Mouse (Mus musculus): Measurements from ENCODE around the gene Snrnp70. TPM values are rescaled to one million over a fixed set of nuclear protein-coding genes. Genes with fewer than 3 reads are reported as not detected.
"Not testable (repeated sequence)": the region's sequence is repeated elsewhere in the genome, so short reads cannot be mapped to it uniquely, and the experiment has no call there.

The Snrnp70 gene
- total RNA-seq, 2 experiments from 2014 or later: 223 to 308 TPM

- DNase-seq: no peak
These were observed 14.1 kb upstream of the Snrnp70 start for GRCm38 (mm10) chr7:45409497-45410163.

DNA sequence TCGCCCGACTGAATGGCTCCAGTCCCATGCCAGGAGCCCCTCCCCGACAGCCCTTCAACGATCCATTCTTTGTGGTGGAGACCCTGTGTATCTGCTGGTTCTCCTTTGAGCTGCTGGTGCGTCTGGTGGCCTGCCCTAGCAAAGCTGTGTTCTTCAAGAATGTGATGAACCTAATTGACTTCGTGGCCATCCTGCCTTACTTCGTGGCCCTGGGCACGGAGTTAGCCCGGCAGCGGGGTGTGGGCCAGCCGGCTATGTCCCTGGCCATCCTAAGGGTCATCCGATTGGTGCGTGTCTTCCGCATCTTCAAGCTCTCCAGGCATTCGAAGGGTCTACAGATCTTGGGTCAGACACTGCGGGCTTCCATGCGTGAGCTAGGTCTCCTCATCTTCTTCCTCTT lies 13.4 kb upstream of the Snrnp70 start:
- DNase-seq: no peak

DNA sequence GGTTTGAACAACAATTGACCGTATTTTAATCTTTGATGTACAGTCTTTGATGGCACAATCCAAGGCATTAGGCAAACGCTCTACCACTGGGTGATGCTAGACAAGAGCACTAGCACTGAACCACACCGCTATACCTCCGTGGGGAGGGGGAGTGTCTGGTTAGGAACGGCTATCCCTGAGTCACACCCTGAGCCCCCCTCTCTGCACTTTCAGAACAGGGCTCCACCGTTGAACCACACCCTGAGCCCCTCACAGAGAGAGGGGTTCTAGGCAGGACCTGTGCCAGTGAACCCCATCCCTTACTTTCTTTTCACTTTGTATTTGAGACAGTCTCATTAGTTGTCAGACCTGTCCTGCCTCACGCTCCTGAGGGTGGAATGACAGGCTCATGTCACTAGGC lies 12.8 kb upstream of the Snrnp70 start:
- no peak for DNase-seq

DNA sequence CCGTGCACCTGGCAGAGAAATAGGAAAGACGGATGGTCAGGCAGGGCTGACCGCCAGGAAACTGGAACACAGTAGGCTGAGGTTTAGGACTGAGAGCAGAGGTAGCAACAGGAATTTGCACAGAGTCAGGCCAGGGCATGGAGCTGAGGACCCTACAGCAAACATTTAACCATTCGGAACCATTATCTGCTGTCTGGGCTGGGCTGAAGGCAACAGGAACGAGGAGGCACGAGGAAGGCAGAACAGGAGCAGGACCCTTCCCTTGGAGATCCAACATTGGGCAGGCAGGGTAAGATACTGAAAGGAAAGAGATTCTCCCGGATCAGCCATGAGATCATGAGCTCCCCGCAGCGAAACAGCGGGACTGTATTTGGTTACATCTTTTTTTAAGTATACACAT lies 12.3 kb upstream of the Snrnp70 start:
- no peak for DNase-seq

- DNase-seq: peak; percentile 47 to 49
These were observed 10.9 kb upstream of the Snrnp70 start for GRCm38 (mm10) chr7:45406157-45407156.

- peak; percentile 79 to 86 for DNase-seq
These were observed 9.8 kb upstream of the Snrnp70 start, which contains the start of gene Kcna7 for GRCm38 (mm10) chr7:45405091-45406075. TSS of gene Kcna7 (plus strand) at chr7:45405653.

DNA sequence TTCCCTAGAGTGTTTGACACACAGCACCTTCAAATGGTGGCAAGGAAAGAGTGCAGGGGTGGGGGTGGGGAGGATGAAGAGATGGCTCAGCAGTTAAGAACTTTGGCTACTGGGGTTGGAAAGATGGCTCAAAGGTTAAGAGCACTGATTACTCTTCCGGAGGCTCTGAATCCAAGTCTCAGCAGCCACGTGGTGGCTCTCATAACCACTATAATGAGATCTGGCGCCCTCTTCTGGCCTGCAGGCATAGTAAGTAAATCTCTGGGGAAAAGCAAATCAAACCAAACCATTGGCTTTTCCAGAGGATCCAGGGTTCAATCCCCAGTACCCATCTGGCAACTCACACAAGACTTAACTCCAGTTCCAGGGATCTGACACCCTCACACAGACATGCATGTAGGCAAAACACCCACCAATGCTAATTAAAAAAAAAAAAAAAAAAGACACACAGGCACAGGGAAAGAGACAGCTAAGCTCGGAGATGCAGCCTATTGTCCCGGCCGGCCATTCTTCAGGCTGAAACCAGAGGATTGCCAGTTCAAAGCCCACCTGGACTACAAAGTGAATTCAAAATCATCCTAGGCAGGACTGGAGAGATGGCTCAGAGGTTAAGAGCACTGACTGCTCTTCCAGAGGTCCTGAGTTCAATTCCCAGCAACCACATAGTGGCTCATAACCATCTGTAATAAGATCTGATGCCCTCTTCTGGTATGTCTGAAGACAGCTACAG lies 8.2 kb upstream of the Snrnp70 start:
- DNase-seq: peak; percentile 75 to 82

DNA sequence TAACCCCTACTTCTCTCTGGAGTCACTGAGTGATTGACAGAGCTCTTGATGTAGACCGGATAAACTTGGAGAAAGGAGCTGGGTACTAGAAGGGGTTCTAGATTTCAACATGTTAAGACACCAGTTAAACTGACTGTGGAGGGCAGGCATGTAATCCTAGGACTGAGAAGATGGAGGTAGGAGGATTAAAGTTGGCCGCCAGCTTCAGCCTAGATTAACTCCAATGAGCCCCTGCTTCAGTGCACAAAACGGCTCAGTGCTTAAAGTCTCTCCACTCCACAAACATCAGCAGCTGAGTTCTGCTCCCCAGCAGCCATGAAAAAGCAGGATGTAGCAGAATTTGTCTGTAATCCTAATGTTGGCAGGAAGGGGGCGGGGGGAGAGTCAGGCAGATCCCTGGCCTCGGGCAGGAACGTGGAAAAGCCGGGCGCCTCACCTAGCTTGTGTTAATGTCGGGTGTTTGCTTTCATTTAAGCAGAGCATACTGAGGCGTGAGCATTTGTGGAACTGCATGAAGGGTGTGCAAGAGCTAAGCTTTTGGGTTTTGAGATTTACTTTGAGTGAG lies 6.1 kb upstream of the Snrnp70 start:
- no peak for DNase-seq

DNA sequence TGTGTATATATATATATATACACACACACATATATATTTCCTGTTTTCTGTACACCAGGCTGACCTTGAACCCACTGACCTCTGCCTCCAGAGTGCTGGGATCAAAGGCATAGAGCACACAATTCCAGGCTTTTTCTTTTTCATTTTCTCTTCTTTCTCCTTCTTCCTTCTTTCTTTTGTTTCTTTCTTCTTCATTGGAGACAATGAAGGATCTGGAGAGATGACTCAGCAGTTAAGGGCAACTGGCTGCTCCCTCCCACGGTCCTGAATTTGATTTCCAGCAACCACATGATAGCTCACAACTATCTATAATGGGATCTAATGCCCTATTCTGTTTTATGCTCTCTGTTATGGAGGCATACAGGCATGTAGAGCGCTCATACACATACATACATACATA lies 1.2 kb upstream of the Snrnp70 start:
- no peak for DNase-seq

DNA sequence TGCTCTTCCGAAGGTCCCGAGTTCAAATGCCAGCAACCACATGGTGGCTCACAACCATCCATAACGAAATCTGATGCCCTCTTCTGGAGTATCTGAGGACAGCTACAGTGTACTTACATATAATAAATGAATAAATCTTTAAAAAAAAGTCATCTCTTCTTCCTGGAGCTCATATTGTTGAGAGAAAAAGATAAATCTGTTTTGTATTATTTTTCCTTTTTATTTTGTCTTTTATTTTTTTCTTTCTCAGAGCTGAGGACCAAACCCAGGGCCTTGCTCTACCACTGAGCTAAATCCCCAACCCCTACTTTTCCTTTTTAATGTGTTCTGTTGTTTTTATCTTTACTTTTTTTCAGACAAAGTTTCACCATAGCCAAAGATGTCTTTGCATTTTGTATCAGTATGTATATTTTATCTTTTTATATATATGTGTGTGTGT lies 814 bp upstream of the Snrnp70 start:
- not testable (repeated sequence) for DNase-seq

- DNase-seq: no peak
These were observed 407 bp downstream of the Snrnp70 start for GRCm38 (mm10) chr7:45395129-45395541.

DNA sequence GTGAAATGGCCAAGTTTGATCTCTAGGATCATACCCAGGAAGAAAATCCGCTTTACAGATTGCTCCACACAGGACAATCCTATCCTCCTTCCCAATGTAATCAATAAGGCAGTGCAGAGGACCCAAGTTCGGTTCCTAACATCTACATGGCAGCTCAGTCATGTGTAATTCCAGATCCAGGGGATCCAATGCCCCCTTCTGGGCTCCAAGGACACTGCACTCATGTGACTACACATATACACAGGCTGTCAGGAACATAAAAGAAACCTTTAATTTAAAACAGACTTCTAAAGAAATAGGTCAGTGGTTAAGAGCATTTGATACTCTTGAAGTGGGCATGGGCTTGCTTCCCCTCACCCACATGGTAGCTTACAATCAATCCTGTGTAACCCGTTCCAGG lies 9.5 kb downstream of the Snrnp70 start:
- no peak for DNase-seq

DNA sequence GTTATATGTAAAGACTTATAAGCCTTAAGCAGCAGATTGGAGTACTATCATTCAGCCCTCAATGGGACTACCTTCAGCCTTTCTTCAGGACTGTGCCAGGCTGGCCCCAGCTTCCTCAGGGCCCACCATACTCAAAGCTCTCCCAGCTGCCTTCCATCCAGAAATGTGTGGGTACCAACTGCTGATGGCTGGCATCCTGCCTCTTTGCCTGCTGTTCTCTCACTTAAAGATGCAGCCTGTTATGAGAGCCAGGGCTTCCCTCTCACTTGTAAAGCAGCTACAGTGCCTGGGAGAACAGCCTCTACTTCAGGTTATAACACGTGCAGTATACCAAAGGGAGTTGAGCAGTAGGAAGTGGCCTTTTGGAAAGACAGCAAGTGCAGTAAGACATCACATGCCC lies 19.5 kb downstream of the Snrnp70 start:
- DNase-seq: no peak

DNA sequence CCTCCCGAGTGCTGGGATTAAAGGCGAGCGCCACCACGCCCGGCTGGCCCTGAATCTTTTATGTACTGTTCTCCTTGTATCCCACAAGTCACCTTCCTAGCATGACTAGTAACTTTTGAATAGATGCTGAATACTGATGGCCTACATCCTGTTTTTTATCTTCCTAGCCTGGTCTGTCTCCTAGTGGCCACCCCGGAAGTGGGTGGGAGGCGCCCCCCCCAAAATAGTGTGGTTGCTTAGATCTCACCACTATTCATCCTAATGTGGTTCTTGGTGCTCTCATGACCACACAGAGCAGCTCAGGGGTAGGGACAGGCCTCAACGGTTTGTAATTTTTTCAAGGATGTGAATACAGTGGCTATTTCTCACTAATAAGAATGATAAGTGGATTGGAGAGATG lies 20.9 kb downstream of the Snrnp70 start:
- no peak for DNase-seq

DNA sequence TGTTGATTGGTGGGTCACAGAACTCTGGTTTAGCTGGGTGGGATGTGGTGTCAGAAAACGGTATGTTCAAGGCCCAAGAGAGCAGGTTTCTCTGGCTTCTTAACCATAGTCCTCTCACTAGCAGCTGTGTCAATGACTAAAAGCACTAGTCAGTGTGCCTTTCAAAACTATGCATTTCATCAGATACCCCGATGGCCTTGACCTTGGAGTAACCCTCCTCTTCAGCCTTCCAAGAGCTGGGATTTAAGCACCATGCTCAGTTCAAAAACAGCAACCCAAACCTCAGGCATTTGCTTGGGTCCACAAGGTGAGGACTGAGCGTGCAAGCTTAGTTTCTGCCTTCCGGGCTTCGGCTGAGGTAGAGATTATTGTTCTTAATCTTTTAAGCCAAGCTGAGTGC lies 23.2 kb downstream of the Snrnp70 start:
- DNase-seq: peak; percentile 40 to 43

GRCm38 (mm10) chr7:45370475-45371311 lies 24.8 kb downstream of the Snrnp70 start, which contains the start of gene Lin7b:
TSS of gene Lin7b (minus strand) at chr7:45370583.
- peak; percentile 93 to 96 for DNase-seq

DNA sequence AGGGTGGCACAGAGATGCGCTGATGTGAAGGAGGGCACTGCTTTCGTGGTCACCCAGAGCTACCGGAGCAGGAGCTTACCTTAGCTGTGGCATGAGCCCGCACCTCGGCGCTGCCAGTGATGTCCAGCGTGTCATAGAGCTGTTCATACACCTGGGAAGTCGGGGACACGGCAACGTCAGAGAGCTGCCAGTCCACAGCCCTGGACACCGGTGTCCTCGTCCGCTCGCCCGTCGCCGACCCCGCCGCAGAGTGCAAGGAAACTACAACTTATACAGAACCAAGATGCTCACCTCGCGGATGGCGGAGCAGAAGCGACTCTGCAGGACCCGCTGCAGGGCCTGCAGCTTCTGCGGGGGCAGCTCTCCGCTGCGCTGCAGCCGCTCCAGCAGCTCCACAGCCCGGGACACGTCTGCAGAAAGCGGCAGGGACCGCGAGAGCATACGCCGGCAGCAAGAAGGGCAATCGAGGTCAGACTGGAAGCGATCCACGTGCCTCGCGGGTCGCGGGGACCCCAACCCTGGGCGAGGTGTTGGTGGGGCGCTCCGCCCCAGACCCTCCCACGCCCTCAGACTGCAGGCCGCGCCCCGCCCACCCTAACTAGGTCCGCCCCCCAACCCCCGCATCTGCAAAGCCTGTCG lies 25.6 kb downstream of the Snrnp70 start:
- no peak for DNase-seq

DNA sequence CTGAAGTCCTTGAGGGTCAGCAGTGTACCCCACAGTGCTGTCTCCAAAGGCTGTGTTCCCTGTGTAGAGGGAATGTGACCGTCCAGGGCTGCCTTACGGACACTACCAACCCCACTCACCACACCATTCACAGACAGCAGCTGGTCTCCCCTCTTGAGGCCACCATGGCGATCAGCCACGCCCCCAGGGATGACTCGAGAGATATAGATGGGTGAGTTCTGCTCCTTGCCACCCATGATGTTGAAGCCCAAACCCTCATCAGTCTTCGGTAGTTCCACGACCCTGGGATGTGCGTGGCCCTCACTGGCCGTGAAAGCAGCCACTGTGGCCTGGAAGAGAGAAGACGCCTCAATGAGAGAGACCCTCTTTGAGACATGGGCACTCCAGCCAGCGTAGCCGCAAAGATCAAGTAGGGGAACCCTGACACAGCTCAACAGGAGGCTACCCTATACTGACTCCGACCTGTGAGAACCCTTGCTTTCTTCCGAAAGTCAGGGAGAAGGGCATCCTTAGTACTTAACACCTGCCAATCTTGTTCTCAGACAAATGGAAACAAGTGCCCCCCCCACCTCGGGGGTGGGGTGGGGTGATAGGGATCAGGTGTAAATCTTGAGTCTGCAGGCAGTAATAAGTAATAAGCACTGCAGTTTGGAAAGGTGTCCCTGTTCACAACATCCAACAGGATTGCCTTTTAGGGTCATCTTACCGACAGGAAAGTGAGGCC lies 26.4 kb downstream of the Snrnp70 start:
- no peak for DNase-seq

GRCm38 (mm10) chr7:45368178-45368577 lies 27.4 kb downstream of the Snrnp70 start:
- DNase-seq: no peak

Measured in adrenal gland, postnatal 36 days (tissue).